Mouse (Mus musculus) kidney, postnatal 0 days (tissue): ENCODE data around the gene Lgi4. TPM values are rescaled to one million over a fixed set of nuclear protein-coding genes. Genes with fewer than 3 reads are reported as not detected.

Experiments used
- ATAC-seq: fragments of 200-750 bp; cut with Nextera tagmentation; replicated peaks from 2 replicates; pipeline ENCODE4 v1.8.0; 2017; ENCODE audit warnings: low read depth, moderate number of reproducible peaks, moderate TSS enrichment, moderate library complexity; ENCODE audit not compliant: low FRiP score
- DNase-seq: peaks from one replicate; pipeline ENCODE4 v3.0.0-alpha.2; 2016; ENCODE audit warnings: low spot score
- H3K27ac ChIP-seq: fragments of 300-500 bp; sonication (generic); 2 replicates; pipeline ENCODE4 v1.5.1; 2014; ENCODE audit warnings: mild to moderate bottlenecking
- H3K27me3 ChIP-seq: fragments of 300-500 bp; sonication (generic); 2 replicates; pipeline ENCODE4 v1.6.1; 2014; ENCODE audit warnings: low read length, mixed read lengths; ENCODE audit not compliant: insufficient read depth
- H3K36me3 ChIP-seq: fragments of 300-500 bp; sonication (generic); 2 replicates; pipeline ENCODE4 v1.6.1; 2014; ENCODE audit warnings: low read length, mixed read lengths; ENCODE audit not compliant: insufficient read depth
- H3K4me1 ChIP-seq: fragments of 300-500 bp; sonication (generic); replicated peaks from 2 replicates; pipeline ENCODE4 v1.6.1; 2014; ENCODE audit warnings: antibody characterized with exemption, low read length, mixed read lengths; ENCODE audit not compliant: insufficient read depth
- H3K4me2 ChIP-seq: fragments of 300-500 bp; sonication (generic); 2 replicates; pipeline ENCODE4 v1.6.1; 2014; ENCODE audit warnings: mild to moderate bottlenecking, low read length, moderate library complexity, mixed read lengths
- H3K4me3 ChIP-seq: fragments of 300-500 bp; sonication (generic); replicated peaks from 2 replicates; pipeline ENCODE4 v1.5.1; 2014; ENCODE audit warnings: low read depth, low read length
- H3K9ac ChIP-seq: fragments of 300-500 bp; sonication (generic); 2 replicates; pipeline ENCODE4 v1.6.1; 2014; ENCODE audit warnings: low read depth, low read length
- H3K9me3 ChIP-seq: fragments of 300-500 bp; sonication (generic); replicated peaks from 2 replicates; pipeline ENCODE4 v1.6.1; 2016; ENCODE audit warnings: low read length, inconsistent platforms, mixed read lengths
- CTCF ChIP-seq: IDR thresholded peaks from 2 replicates; pipeline ENCODE4 v1.5.1; 2016; ENCODE audit warnings: antibody characterized with exemption, low read depth, mild to moderate bottlenecking, moderate library complexity
- WGBS: fragments of 180-500 bp; shearing (Covaris S2); extraction: QIAGEN DNeasy Blood & Tissue Kit; methylation state at CpG from one replicate; pipeline ENCODE4 v1.1.7; 2014; 5-methylcytosine and 5-hydroxymethylcytosine counted together
- polyA plus RNA-seq: library from polyadenylated mRNA; unstranded; fragments of >200 nt; fragmentation: Nextera tagmentation; extraction: Ambion mirVana; gene quantifications from 2 replicates; pipeline ENCODE4 v1.2.1, GENCODE M21; 2015

Gene Lgi4
- polyA plus RNA-seq, 1 experiment from 2014 or later = 0.24 TPM

DNA sequence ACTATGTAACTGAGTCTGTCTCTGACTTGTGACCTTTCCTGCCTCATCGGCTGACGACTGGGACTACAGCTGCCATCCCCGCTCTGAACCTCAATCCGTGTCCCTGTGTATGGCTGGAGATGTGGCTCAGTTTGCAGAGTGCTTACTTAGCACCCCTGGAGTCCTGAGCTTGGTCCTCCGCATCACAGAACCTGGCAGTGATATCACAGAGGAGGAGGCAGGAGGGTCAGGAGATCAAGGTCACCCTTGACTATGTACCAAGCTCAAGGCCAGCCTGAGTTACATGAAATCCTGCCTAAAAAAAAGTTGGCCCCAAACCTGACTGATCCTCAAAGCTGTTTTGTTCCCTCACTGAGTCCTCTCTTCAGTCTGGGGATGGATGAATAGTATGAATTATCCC, 1.4 kb upstream of the Lgi4 start:
- WGBS = 65% methylated on average over 5 of the region's 5 CpGs
- no peak overlapping the region for H3K27ac ChIP-seq
- no peaks in the 10 kb centered on the region for H3K9me3 ChIP-seq
- no peak overlapping the region for H3K9ac ChIP-seq
- peaks cover 3% of the 10 kb centered on the region; the same call in 1 of the 2 replicates for H3K4me1 ChIP-seq
- ATAC-seq = no peak
- H3K27me3 ChIP-seq = peaks cover 4% of the 10 kb centered on the region
- DNase-seq = no peak
- no peaks in the 10 kb centered on the region for H3K36me3 ChIP-seq
- TF ChIP-seq CTCF = no peak
- H3K4me3 ChIP-seq = no peak overlapping the region
- H3K4me2 ChIP-seq = no peak overlapping the region

DNA sequence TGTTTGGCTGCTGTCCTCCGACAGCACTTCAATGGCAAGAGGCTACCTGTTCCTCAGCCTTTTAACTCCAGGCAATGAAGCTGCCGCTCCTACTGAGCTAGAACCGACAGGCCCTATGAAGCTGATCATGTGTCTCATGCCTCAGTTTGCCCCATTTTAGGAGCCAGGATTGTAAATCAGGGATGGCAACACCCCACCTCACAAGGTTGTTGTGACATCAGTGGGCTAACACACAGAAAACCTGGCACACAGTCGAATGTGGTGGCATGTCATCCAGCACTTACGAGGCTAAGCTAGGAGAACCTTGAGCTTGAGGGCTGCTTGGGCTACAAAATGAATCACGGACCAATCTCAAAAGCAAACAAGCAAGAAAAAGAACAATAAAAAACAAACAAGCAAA, 931 bp upstream of the Lgi4 start:
- no peak overlapping the region for H3K27ac ChIP-seq
- DNase-seq = no peak
- no peaks in the 10 kb centered on the region for H3K9me3 ChIP-seq
- H3K4me2 ChIP-seq = no peak overlapping the region
- H3K9ac ChIP-seq = no peak overlapping the region
- no peaks in the 10 kb centered on the region for H3K27me3 ChIP-seq
- ATAC-seq = no peak
- 85% methylated on average over 6 of the region's 6 CpGs for WGBS
- no peak overlapping the region for H3K4me3 ChIP-seq
- H3K4me1 ChIP-seq = no peaks in the 10 kb centered on the region
- H3K36me3 ChIP-seq = no peaks in the 10 kb centered on the region
- TF ChIP-seq CTCF = no peak

DNA sequence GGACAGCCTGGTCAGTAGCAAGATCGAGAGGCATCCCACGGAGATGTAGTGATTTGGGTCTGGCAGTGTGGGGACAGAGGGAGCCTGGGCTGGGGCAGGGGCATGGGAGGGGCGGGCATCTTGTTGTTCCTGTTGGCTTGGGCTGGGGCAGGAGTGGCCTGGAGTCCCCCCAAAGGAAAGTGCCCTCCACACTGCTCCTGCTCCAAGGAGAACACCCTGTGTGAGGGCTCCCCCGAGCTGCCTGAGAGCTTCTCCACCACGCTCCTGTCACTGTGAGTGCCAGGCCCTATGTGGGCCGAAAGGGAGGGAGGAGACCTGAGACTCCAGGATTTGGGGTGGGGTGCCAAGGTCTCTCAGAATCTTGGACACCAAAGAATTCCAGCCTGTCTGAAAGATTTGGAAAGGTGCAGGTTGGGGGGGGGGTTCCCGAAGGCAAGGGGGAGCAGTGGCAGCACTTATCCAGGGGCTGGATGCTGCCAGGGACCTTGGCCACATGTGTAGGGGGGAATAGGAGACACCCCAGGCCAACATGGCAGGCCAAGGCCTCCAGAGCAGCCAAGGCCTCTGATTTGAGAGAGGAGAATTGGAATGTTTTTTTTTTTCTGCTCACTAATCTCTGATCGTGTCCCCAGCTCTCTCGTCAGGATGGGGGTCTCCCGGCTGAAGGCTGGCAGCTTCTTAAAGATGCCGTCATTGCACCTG, 928 bp downstream of the Lgi4 start:
- H3K27ac ChIP-seq = no peak overlapping the region
- 77% methylated on average over 11 of the region's 11 CpGs for WGBS
- TF ChIP-seq CTCF = no peak
- no peaks in the 10 kb centered on the region for H3K27me3 ChIP-seq
- no peaks in the 10 kb centered on the region for H3K36me3 ChIP-seq
- H3K4me3 ChIP-seq = no peak overlapping the region
- DNase-seq = no peak
- no peak overlapping the region for H3K4me2 ChIP-seq
- H3K9me3 ChIP-seq = no peaks in the 10 kb centered on the region
- no peak for ATAC-seq
- H3K9ac ChIP-seq = no peak overlapping the region
- no peaks in the 10 kb centered on the region for H3K4me1 ChIP-seq

DNA sequence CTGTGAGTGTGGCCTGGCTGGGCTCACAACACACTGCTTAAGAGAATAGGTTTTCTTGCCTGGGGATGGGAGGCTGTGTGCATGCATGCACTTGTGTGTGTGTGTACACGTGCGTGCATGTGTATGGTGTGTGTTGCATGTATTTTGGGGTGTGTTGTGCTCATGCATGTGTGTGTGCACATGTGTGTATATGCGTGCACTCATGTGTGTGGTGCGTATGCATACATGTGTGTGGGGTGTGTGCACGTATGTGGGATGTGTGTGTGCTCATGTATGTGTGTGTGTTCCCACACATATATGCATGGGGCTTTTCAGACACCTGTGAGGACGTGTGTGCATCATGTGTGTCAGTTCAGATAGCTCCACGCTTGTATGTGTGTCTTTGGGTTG, 1.5 kb downstream of the Lgi4 start:
- no peak overlapping the region for H3K4me3 ChIP-seq
- no peaks in the 10 kb centered on the region for H3K27me3 ChIP-seq
- H3K27ac ChIP-seq = no peak overlapping the region
- H3K9me3 ChIP-seq = no peaks in the 10 kb centered on the region
- H3K9ac ChIP-seq = no peak overlapping the region
- TF ChIP-seq CTCF = no peak
- WGBS = 92% methylated on average over 7 of the region's 7 CpGs
- no peak for ATAC-seq
- no peaks in the 10 kb centered on the region for H3K4me1 ChIP-seq
- H3K4me2 ChIP-seq = no peak overlapping the region
- no peak for DNase-seq
- H3K36me3 ChIP-seq = no peaks in the 10 kb centered on the region

DNA sequence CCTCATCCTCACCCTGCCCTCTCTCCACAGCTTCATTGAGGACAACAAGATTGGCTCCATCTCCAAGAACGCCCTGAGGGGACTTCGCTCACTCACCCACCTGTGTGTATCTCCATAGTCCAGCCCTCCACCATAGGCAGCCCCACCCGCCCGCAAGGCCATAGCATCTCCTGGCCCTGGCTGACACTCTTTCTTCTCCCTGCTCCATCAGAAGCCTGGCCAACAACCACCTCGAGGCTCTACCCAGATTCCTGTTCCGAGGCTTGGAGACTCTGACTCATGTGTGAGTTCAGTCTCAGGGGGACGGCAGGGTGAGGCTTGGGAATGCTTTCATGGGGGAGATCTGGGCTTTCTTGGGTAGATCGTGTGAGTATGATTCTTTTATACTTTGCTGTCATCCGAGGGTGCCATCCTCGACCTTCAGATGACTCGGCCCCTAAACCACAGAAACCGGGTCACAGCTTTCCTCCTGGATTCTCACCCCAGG, 4.0 kb downstream of the Lgi4 start:
- no peak overlapping the region for H3K27ac ChIP-seq
- no peaks in the 10 kb centered on the region; the same call in 1 of the 2 replicates for H3K4me1 ChIP-seq
- TF ChIP-seq CTCF = no peak
- 83% methylated on average over 12 of the region's 12 CpGs for WGBS
- DNase-seq = no peak
- no peak overlapping the region for H3K4me3 ChIP-seq
- no peak overlapping the region for H3K4me2 ChIP-seq
- H3K36me3 ChIP-seq = no peaks in the 10 kb centered on the region
- H3K9ac ChIP-seq = no peak overlapping the region
- ATAC-seq = no peak
- H3K9me3 ChIP-seq = no peaks in the 10 kb centered on the region
- no peaks in the 10 kb centered on the region for H3K27me3 ChIP-seq

DNA sequence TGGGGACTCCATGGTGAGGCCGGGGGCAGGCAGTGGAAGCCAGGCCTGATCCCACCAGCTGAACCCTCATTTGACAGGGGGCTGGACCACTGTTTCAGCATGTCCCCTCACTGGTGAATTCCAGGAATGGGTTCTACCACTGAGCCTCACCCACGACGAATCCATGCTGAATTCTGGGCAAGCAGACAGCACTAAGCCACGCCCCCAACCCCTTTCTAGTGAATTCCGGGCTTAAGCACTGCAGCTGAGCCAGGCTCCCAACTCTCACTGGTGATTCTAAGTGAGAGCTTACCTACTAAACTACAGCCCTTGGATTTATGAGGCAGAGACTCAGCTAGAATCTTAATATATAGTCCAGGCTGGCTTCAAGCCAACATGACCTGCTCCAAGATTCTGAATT, 8.7 kb downstream of the Lgi4 start:
- Histone ChIP-seq H3K36me3 (no peaks in the 10 kb centered on the region), H3K9ac (no peak overlapping the region), H3K4me2 (no peak overlapping the region), H3K4me3 (no peak overlapping the region), H3K4me1 (no peaks in the 10 kb centered on the region; the same call in 1 of the 2 replicates), H3K27ac (no peak overlapping the region), H3K27me3 (no peaks in the 10 kb centered on the region), H3K9me3 (no peaks in the 10 kb centered on the region)
- TF ChIP-seq CTCF = no peak
- 33% methylated on average over 5 of the region's 5 CpGs for WGBS
- no peak; the same call in 1 of the 2 replicates for ATAC-seq
- DNase-seq = peak; percentile 69
